Mouse (Mus musculus) regulatory T cell (primary cell): ENCODE measurements around the gene Prkce.

Experiments used
- in situ Hi-C: fragments of 300-600 bp; cut with MboI, MseI; formaldehyde crosslinking; loops from one replicate; pipeline ENCODE4 v1.15.1; 2025; ENCODE audit warnings: high pct_unique_total_duplicates

The Prkce gene

DNA sequence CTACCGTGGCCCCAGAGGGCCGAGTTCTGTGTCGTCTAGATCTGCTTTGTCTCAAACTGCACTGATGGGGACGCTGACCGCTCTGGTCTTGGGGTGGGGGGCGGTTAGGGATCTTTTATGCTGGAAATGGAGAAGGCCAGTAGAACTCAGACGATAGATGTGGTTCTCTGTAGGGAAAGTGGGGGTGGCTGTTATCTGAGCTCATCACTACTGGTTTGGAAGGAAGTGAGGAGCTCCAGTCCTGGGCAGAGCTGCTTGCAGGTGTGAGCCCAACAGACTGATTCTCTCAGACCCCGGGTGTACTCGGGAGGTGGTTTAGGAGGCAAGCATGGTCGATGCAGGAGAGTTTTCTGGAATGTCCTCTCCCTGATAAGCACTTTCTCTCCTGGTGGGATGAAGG lies 157.7 kb downstream of the Prkce start:
- in situ Hi-C loops, result no loop called here

DNA sequence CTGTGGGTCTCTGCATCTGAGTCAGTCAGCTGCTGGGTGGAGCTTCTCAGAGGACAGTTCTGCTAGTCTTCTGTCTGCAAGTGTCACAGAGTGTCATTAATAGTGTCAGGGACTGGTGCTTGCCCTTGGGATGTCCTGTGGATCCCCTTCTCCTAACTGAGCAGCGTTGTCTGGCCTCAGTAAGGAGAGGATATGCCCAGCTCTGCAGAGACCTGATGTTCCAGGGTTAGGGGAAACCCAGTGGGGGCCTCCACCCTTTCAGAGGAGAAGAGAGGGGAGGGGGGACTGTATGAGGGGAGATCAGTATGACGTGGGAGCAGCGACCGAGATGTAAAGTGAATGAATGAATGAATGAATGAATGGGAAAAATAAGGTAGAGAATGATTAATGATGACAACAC lies 160.4 kb downstream of the Prkce start:
- in situ Hi-C loops, result no loop called here

DNA sequence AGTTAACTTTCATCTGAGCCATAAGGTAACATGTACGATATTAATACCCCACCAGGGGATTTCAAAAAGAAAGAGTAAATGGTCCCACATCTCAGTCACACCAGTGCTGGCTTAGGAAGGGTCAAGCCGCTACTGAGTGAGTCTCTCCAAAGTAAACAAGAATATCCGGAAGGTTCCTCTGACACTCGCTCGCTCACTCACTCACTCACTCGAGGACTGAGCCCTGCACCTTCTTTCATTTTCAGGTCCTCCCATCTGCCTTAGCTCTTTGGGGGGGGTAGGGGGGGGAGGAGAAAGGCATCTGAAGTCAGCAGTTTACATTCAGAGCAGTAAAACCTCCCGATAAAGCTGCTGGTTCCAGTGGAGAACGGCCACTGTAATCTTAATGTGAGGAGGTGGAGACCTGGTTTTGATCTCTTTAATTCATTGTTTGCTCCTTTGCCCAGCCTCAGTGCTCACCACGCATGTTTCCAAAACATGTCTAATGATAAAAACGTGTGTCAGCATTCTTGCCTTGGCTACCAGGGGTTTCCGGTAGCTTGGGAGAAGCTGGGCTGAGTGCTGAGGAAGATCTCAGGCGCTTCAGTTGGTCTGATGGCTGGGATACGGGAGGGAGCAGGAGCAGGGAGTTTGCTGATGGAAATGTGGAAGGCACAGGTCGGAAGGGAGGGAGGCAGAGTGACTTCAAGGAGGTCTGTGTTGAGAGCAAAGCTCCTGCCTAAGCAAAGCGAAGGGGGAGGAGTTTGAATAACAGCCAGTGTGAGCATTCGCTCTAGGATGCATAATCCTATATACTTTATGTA lies 161.9 kb downstream of the Prkce start:
- in situ Hi-C loops, result no loop called here

DNA sequence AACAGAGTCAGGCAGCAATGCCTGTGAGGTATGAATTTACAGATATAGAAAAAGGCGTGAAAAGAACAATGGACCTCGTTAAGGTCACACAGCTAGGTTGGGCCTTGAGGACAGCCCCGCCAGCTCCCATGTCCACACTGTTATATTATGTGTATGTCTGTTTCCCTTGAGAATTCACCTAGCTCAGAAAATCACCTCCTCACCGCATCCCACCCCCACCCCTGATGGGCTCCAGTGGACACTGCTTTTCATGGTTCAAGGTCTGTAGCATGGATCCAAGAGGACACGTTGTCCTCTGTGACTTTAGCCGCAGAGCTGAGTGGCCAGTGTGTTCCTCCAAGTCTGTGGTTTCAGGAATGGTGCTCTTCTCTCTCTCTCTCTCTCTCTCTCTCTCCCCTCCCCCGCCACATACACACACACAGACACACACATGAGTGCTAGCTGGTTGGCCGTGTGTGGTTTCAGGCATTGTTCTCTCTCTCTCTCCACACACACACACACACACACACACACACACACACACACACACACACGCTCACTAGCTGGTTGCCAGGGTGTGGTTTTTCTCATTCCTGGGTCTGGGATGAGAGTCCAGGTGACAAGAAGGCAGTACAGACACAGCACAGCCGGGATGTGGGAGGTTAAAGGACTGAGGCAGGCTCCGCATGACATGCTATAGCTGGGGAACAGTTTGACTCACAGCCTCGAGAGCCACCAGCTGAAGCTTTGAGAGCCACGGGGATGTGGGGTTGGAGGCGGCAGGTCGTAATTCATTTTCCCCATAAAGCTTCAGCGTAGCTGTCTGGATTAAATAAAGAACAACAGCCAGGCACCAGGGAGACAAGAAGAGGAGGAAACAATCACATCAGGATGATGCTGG lies 162.7 kb downstream of the Prkce start:
- in situ Hi-C loops, result no loop called here

DNA sequence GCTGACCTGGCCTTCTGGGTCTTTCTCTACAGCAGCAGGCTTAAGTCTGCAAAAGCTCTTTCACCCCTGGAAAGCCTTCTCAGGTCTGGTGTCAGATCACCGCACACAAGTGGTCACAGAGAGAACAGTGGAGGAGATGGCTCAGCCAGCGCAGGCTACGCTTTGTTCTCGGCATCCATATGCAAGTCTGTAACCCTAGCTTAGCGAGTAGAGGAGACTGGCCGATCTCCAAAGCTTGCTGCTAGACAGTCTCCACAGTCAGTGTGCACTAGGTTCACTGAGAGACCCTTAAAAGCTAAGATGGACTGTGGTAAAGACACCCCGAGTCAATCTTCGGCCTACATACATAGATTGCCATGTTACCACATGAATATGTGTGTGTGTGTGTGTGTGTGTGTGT lies 164.2 kb downstream of the Prkce start:
- in situ Hi-C loops, result no loop called here

GRCm38 (mm10) chr17:86334990-86335389 lies 167.4 kb downstream of the Prkce start:
- in situ Hi-C loops, result no loop called here

GRCm38 (mm10) chr17:86336652-86337073 lies 169.1 kb downstream of the Prkce start:
- in situ Hi-C loops, result no loop called here

DNA sequence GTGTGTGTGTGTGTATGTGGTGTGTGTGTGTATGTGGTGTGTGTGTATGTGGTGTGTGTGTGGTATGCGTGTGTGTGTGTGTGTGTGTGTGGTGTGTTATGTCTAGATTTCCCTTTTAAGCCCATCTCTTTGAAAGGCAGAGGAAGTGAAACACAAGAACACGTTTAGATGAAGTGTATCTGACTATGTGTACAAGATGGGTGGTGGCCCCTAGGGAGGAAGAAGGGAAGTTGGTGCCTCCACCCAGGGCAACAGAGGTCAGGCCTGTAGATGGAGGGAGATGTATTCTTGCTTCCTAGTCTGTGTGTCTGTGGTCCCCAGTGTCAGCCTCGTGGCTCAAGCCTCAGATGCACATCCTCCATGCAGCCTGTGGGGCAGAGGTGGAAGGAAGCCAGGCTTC lies 169.5 kb downstream of the Prkce start:
- in situ Hi-C loops, result no loop called here

DNA sequence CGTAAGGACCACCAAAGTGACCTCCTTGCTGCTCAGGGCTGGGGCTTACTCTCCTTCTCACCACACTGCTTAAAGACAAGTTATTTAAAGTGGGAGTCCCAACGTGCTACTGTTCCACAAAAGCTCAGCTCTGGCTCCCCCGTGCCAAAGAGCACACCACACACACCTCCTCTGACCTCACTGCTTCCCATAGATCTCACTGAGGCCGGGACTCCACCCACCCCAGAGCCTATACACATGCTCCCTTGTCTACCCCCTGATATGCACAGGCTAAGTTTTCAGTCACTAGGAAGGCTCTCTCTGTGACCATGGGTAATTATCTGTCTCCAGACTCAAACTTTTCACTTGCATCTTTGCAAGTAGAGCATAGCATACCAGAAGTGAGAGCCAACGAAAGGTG lies 170.7 kb downstream of the Prkce start:
- in situ Hi-C loops, result no loop called here

- in situ Hi-C loops, result no loop called here
Observed at GRCm38 (mm10) chr17:86344032-86344431, 176.4 kb downstream of the Prkce start.

- in situ Hi-C loops, result no loop called here
Observed at GRCm38 (mm10) chr17:86345234-86346005, 177.8 kb downstream of the Prkce start.

DNA sequence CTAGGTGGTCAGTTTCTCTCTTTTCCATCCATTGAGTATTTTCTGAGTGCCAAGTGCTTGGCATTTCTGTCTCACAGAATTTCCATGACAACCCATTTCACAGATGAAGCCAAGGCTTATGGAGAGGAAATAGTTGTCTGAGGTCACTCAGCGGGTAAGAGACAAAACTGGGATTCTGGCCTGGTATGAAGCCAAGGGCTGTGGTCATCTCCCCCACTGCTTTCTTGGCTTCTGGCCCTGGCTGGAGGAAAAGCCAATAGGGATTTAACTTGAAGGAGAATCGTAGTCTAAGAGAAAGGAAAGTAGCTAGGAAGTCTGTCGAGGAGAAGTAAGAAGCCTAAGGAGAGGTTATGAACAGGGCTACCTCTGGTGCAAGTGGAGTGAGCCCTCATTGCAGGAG lies 182.7 kb downstream of the Prkce start:
- in situ Hi-C loops, result no loop called here

- in situ Hi-C loops, result no loop called here
Observed at GRCm38 (mm10) chr17:86350791-86351261, 183.2 kb downstream of the Prkce start.

DNA sequence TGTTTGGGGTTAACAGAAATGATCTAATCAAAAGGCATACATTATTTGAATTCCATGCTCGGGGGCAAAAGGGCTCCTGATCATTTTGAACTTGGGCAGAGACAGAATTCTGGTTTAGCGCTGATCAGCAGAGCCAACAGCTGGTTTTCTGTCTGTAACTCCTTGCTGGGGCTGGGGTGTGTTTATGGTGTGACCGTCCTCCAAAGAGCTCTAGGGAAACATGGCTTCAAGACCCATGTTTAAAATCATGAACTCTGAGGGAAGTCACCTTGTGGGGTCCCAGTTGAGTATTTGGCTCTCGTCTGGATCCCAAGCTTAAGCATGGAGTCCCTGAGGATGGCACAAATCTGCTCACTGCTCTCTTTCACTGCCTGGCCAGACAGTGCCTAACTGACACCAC lies 183.7 kb downstream of the Prkce start:
- in situ Hi-C loops, result no loop called here

- in situ Hi-C loops, result no loop called here
Observed at GRCm38 (mm10) chr17:86352247-86353037, 184.9 kb downstream of the Prkce start.

GRCm38 (mm10) chr17:86353679-86354078 lies 186.1 kb downstream of the Prkce start:
- in situ Hi-C loops, result no loop called here

DNA sequence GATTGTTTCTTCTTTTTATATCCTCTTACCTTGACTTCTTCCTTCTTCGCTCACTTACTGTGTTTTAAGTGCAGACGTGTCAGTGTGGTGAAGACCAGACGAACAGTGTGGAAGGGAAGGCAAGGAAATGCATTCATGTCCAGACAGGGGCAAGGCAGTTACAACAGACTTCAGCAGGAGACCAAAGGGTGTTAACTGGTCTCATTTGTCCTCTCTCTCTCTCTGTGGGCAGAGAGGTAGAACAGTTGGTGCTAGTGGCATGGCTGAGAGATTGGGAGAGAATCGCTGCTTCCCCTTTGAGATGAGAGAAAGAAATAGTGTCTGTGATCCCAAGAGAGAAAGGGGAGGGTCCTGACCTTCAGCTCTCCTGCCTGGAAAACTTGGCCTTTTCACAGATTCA lies 186.5 kb downstream of the Prkce start:
- in situ Hi-C loops, result no loop called here

GRCm38 (mm10) chr17:86354896-86355295 lies 187.3 kb downstream of the Prkce start:
- in situ Hi-C loops, result no loop called here

GRCm38 (mm10) chr17:86355318-86355717 lies 187.7 kb downstream of the Prkce start:
- in situ Hi-C loops, result no loop called here

- in situ Hi-C loops, result no loop called here
Observed at GRCm38 (mm10) chr17:86355772-86356451, 188.3 kb downstream of the Prkce start.

DNA sequence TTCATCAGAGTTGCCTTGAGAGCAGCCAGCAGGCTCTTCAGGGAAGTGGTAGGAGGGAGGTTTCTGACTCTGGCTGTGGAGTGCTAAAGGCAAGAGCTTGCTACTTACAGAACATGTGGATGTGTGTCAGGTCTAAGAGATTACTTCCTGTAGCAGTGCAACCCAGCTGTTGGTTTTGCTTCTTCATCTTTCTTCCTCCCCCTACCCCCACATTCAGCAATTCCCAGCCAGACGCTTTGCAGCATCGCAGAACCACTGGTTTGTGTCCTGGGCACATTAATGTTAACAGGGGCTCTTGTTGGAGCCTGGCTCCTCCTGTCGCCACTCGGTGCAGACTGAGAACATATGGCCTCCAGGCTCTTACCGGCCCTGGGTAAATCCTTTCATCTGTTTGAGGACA lies 190.8 kb downstream of the Prkce start:
- in situ Hi-C loops, result no loop called here
